Mouse (Mus musculus): ENCODE measurements at regions not wholly inside any gene's neighbourhood (a gene's known extent, or its start where the extent isn't known, plus 50 kb on each side); places are given as distances from the start of the nearest gene placed in this dataset.

GRCm38 (mm10) chr8:107682066-107682465, 93.8 kb upstream of the Psmd7 start:
- Histone ChIP-seq H3K4me2 (no peak overlapping the region), H3K4me3 (replicated peaks) (no peak overlapping the region), H3K9me3 (no peaks in the 10 kb centered on the region), H3K27me3 (replicated peaks) (no peaks in the 10 kb centered on the region), H3K9ac (no peak overlapping the region), H3K36me3 (no peaks in the 10 kb centered on the region), H3K27ac (no peak overlapping the region), H3K4me1 (no peaks in the 10 kb centered on the region)
- ATAC-seq (ENCODE audit: insufficient read depth, low FRiP score, low read depth): no peak
- WGBS: 89% methylated on average over 11 of the region's 11 CpGs

DNA sequence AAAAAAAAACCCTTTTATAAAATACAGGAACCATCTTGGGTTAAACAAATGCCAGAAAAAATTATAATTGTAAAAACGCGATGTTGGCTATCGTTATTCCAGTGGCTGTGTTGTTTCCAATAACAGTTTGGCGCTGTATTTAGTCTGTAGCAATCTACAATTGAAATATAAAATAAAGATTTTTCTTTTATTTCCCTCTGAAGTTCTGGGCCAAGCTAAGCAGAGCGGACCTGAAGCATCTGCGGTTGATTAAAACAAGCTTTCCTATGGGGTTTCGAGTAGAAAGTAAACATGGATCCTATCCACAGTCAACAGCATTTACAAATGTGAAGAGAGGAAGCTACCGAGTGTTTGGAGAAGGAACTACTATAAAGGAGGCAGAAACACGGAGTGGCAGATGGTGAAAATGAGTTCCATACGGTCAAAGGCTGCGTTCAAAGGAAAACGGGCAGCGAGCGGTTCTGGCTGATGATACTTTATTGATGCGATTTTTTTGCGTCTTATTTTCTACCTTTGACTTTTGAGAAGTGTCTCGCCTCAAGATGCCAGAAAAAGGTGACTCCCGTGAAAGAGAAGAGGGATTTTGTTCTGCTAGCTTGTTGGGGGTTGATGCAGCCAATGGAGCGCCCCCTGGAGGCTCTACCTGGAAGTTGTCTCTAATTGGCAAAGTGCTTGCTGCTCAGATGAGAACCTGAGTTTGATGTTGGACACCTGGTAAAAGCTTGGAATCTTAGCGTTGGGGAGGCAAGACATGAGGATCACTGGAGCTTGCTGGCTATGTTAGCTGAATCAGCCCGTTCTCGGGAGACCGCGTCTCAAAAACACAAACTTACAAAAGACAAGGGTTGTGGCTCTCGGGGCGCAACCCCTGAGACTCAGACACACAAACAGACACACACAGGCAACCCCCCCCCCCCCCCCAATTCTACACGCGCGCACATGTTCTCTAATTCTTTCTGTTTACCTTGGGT, 96.7 kb upstream of the Psmd7 start:
- Histone ChIP-seq H3K9me3 (no peaks in the 10 kb centered on the region), H3K27ac (peak overlapping the region; percentile 41; the same call in 1 of the 2 replicates), H3K36me3 (no peaks in the 10 kb centered on the region), H3K4me2 (peak overlapping the region; percentile 25; the same call in 1 of the 2 replicates), H3K4me1 (no peaks in the 10 kb centered on the region), H3K27me3 (replicated peaks) (no peaks in the 10 kb centered on the region), H3K9ac (no peak overlapping the region), H3K4me3 (replicated peaks) (no peak overlapping the region)
- WGBS: 54% methylated on average over 28 of the region's 29 CpGs
- no peak for ATAC-seq (ENCODE audit: insufficient read depth, low FRiP score, low read depth)

DNA sequence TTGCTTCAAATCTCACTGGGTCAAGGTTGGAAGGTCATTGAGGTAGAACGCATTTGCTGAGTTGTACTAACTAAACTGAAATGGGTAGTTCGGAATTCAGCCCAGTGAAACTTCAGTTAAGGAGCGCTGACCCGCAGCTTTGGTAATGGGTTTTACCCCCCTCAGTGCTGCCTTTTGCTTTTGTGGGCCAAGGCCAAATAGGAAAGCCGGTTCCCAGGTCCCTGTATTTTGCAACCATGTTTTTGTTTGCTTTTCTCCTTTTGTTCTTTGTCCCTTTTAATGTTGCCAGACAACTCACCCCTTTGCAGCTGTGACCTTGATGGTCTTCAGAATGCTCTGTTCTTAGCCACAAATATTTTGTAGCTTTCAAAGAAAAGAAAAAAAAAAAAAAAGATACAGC, 98.7 kb upstream of the Psmd7 start:
- Histone ChIP-seq H3K9ac (no peak overlapping the region), H3K27me3 (replicated peaks) (no peaks in the 10 kb centered on the region), H3K36me3 (no peaks in the 10 kb centered on the region), H3K9me3 (no peaks in the 10 kb centered on the region), H3K4me3 (replicated peaks) (no peak overlapping the region), H3K4me2 (no peak overlapping the region), H3K4me1 (no peaks in the 10 kb centered on the region), H3K27ac (no peak overlapping the region)
- no peak for ATAC-seq (ENCODE audit: insufficient read depth, low FRiP score, low read depth)
- 78% methylated on average over 5 of the region's 5 CpGs for WGBS

DNA sequence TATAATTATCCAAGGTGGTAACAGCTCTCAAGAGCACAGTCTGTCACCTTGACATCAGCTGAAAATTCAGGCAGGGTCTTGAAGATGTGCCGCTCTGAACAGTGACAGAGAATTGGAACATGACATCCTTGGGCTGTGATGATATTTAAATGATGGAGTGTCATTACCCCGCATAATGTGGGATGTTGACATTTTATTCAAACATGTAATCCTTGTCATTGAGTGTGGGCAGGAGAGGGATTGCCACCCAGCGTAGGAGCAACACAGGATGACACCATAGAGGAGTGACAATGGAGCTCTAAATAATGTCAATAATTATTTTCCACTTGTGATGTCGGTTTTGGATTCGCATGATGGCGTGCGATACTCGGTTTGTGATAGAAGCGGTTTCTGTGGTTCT, 99.3 kb upstream of the Psmd7 start:
- Histone ChIP-seq H3K9ac (no peak overlapping the region), H3K9me3 (no peaks in the 10 kb centered on the region), H3K36me3 (no peaks in the 10 kb centered on the region), H3K4me3 (replicated peaks) (no peak overlapping the region), H3K27me3 (replicated peaks) (no peaks in the 10 kb centered on the region), H3K4me1 (no peaks in the 10 kb centered on the region), H3K27ac (no peak overlapping the region), H3K4me2 (no peak overlapping the region)
- no peak for ATAC-seq (ENCODE audit: insufficient read depth, low FRiP score, low read depth)
- 91% methylated on average over 9 of the region's 9 CpGs for WGBS

- ATAC-seq (ENCODE audit: insufficient read depth, low FRiP score, low read depth): peak; percentile 68; the same call in 1 of the 2 replicates
- Histone ChIP-seq H3K9ac (no peak overlapping the region), H3K27ac (peak overlapping the region; percentile 61; the same call in 1 of the 2 replicates), H3K4me2 (no peak overlapping the region), H3K36me3 (no peaks in the 10 kb centered on the region), H3K4me3 (replicated peaks) (no peak overlapping the region), H3K27me3 (replicated peaks) (no peaks in the 10 kb centered on the region), H3K9me3 (no peaks in the 10 kb centered on the region), H3K4me1 (no peaks in the 10 kb centered on the region)
- 50% methylated on average over 10 of the region's 10 CpGs for WGBS
These were observed 100.8 kb upstream of the Psmd7 start for GRCm38 (mm10) chr8:107689020-107689419.

DNA sequence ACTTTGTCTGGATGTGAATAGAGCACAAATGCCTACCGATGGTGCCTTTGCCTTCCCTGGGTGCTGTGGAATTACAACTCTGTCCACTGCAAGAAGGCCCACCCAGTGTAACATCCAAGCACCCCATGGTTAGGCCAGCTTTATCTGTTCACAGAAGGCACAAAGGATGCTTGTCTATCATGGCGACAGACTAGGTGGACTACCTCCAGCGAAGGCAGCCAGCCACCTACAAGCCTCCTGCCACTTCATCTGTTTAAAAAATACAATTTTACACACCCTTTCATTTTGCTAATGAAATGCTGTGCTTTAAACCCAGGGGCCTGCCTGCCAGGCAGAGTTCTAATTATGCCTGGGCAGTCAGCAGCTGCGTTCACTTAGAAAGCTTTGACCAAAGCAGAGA, 103.0 kb upstream of the Psmd7 start:
- no peak overlapping the region for H3K4me3 ChIP-seq (replicated peaks)
- H3K36me3 ChIP-seq: no peaks in the 10 kb centered on the region
- H3K9ac ChIP-seq: no peak overlapping the region
- WGBS: 92% methylated on average over 4 of the region's 4 CpGs
- no peak for ATAC-seq (ENCODE audit: insufficient read depth, low FRiP score, low read depth)
- no peak overlapping the region for H3K27ac ChIP-seq
- H3K4me2 ChIP-seq: no peak overlapping the region
- no peaks in the 10 kb centered on the region for H3K9me3 ChIP-seq
- H3K27me3 ChIP-seq (replicated peaks): no peaks in the 10 kb centered on the region
- no peaks in the 10 kb centered on the region for H3K4me1 ChIP-seq

DNA sequence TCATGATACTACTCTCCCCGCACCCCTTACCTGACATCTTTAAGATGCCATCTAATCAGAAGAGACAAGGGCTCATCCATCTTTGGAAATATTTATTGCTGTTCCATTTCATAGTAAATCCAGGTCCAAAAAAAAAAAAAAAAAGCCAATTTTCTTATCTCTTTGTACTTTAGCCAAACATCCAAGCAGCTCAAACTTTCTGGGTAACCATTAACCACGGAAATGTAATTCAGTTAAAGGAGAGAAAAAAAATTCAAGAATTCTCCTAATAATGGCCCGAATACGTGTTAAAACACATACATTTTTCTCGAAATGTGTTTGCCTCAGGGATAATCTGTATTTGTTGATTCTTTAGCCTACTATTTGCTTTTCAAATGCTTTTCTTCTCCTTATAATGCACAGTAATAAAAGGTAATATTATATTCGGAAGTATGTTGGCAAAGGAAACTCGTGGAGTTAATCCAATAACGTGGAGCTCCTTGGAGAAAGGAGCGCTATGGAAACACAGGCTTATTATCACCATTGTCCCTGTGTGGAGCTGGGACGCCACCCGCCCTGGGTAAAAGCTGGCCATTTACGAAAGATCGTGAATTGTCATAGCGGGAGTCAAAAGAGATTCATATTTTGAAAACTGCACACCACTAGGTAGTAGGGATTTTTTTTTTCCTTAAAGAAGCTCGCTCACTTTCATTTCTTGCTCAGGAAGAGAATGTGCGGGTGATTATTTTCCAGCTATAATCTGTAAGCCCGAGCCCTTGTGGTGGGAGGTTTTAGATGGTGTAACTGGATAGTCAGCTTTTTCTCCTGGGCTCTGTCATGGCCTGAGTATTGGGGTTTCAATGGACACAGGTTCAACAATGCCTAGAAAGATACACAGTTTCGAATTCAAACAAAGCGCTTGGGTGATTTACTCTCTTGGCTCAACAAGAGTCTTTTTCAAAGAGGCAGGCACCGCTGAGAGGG, 108.4 kb upstream of the Psmd7 start:
- peak overlapping the region; percentile 51 for H3K27ac ChIP-seq
- H3K9ac ChIP-seq: no peak overlapping the region
- H3K27me3 ChIP-seq (replicated peaks): no peaks in the 10 kb centered on the region
- peak overlapping the region; percentile 34 for H3K4me2 ChIP-seq
- ATAC-seq (ENCODE audit: insufficient read depth, low FRiP score, low read depth): no peak
- no peaks in the 10 kb centered on the region for H3K36me3 ChIP-seq
- H3K9me3 ChIP-seq: no peaks in the 10 kb centered on the region
- no peaks in the 10 kb centered on the region for H3K4me1 ChIP-seq
- WGBS: 55% methylated on average over 20 of the region's 20 CpGs
- H3K4me3 ChIP-seq (replicated peaks): peak overlapping the region; percentile 5

DNA sequence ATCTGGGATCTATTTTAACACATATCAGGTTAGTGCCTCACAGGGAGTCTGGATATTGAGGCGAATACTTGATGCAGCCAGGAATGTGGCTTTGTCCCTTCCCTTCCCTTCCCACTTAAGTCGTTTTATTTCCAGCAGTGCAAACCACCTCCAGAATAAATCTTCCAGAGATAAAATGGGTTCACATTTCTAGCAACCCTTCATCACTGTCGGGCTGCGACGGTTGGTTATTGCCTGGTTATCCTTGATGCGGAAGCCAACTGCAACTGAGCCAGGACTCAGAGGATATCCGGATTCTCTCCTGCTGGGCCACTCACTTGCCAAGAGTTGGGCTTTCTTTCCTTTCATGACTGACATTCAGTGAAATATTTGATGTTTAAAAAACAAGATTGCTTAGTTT, 111.0 kb upstream of the Psmd7 start:
- Histone ChIP-seq H3K9ac (no peak overlapping the region), H3K27ac (no peak overlapping the region; the same call in 1 of the 2 replicates), H3K36me3 (no peaks in the 10 kb centered on the region)

DNA sequence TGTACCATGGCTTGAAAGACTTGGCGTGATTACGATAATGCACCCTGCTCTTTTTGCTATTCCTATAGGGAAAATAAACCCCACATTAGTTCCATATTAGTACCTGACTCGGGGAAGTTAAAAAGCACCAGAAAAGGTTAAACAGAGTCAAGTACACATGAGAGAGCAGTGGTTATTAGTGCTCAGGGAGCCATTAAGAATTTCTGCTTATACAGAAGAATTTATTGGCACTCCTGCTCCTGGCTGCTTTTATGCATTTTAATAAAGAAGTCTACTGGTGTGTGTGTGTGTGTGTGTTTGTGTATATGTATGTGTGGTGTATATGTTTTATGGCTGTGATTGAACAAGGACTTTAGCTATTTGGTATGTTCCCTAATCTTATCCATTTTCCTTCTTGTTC, 111.5 kb upstream of the Psmd7 start:
- Histone ChIP-seq H3K4me1 (no peaks in the 10 kb centered on the region), H3K27ac (no peak overlapping the region; the same call in 1 of the 2 replicates), H3K27me3 (replicated peaks) (no peaks in the 10 kb centered on the region), H3K9ac (no peak overlapping the region), H3K9me3 (no peaks in the 10 kb centered on the region), H3K4me3 (replicated peaks) (no peak overlapping the region), H3K36me3 (no peaks in the 10 kb centered on the region), H3K4me2 (no peak overlapping the region)
- 68% methylated on average over 3 of the region's 3 CpGs for WGBS
- no peak for ATAC-seq (ENCODE audit: insufficient read depth, low FRiP score, low read depth)

More for the DNA sequence above, 111.0 kb upstream of the Psmd7 start:
- no peaks in the 10 kb centered on the region for H3K9me3 ChIP-seq
- H3K27me3 ChIP-seq (replicated peaks): no peaks in the 10 kb centered on the region
- 48% methylated on average over 7 of the region's 7 CpGs for WGBS
- H3K4me3 ChIP-seq (replicated peaks): no peak overlapping the region
- H3K4me1 ChIP-seq: no peaks in the 10 kb centered on the region
- ATAC-seq (ENCODE audit: insufficient read depth, low FRiP score, low read depth): no peak
- no peak overlapping the region for H3K4me2 ChIP-seq

DNA sequence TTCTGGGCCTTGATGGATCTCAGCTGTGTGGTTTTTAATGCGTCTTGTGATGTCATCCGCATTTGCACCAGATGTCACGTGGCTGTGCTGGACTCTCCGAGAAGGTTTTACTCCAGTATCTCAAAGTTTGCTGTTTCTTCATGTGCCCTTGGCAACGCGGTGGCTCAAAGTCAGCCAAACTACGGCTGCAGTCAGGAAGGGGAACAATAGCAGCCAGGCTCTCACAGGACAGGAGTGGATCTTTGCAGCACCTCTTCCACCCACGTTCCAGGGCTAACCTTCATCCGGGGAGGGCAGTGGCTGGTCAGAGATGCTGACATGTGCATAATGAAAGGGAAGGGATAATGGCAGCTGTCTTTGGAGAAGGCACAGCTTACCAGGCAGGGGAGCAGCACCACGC, 127.6 kb upstream of the Psmd7 start:
- Histone ChIP-seq H3K27ac (no peak overlapping the region), H3K9me3 (no peaks in the 10 kb centered on the region), H3K27me3 (replicated peaks) (no peaks in the 10 kb centered on the region), H3K9ac (no peak overlapping the region), H3K4me1 (no peaks in the 10 kb centered on the region), H3K4me3 (replicated peaks) (no peak overlapping the region), H3K4me2 (no peak overlapping the region), H3K36me3 (no peaks in the 10 kb centered on the region)
- 70% methylated on average over 10 of the region's 10 CpGs for WGBS
- no peak for ATAC-seq (ENCODE audit: insufficient read depth, low FRiP score, low read depth)

GRCm38 (mm10) chr8:107717856-107718255, 129.6 kb upstream of the Psmd7 start:
- no peaks in the 10 kb centered on the region for H3K36me3 ChIP-seq
- no peak overlapping the region for H3K27ac ChIP-seq
- 84% methylated on average over 13 of the region's 13 CpGs for WGBS
- H3K9me3 ChIP-seq: no peaks in the 10 kb centered on the region
- no peak for ATAC-seq (ENCODE audit: insufficient read depth, low FRiP score, low read depth)
- H3K27me3 ChIP-seq (replicated peaks): no peaks in the 10 kb centered on the region
- no peaks in the 10 kb centered on the region for H3K4me1 ChIP-seq
- H3K9ac ChIP-seq: no peak overlapping the region
- no peak overlapping the region for H3K4me2 ChIP-seq
- H3K4me3 ChIP-seq (replicated peaks): no peak overlapping the region

GRCm38 (mm10) chr8:107719656-107720055, 131.4 kb upstream of the Psmd7 start:
- Histone ChIP-seq H3K9ac (no peak overlapping the region), H3K4me2 (no peak overlapping the region), H3K27ac (no peak overlapping the region), H3K9me3 (no peaks in the 10 kb centered on the region), H3K27me3 (replicated peaks) (no peaks in the 10 kb centered on the region), H3K4me3 (replicated peaks) (no peak overlapping the region), H3K36me3 (no peaks in the 10 kb centered on the region), H3K4me1 (no peaks in the 10 kb centered on the region)
- no peak for ATAC-seq (ENCODE audit: insufficient read depth, low FRiP score, low read depth)
- WGBS: 58% methylated on average over 3 of the region's 3 CpGs

Measured in stomach, embryonic 15.5 days (tissue).